In the genomic region with DNA sequence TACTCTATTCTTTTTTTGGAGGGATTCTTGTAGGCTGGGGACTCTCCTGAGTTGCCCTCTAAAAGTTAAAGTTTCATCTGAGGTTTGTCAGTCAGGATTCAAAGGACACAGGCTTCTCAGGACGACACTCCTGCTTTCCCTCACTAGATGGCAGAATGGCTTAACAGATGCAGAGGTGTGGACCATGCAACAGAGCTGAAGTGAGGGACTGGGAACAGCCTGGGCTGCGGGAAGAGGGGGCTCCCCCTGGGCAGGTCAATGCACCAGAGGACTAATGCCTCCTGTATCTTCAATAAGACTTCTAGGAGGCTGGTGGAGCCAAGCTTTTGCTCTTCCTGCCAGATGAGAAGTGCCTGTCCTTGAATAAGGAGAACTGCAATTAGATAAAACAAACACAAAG, we compare ENCODE assay signal across 9 mouse cellular contexts.
DNase-seq lines count a peak whose midpoint lies in the region; ATAC-seq and TF ChIP-seq lines count a peak whose summit lies in the region.
"Had no signal": no experiment of that assay in that cellular context is flagged by ENCODE, and none has a peak within 500 bp of the region (broad histone marks: within the 10 kb centered on the region; RNA-seq: fewer than 3 reads in every experiment).

No protein-coding gene starts in this region.

- no peaks in the 10 kb centered on the region for H3K4me1 ChIP-seq in lung, postnatal 0 days (ENCODE audit: insufficient read depth, low read depth, low read length)
- no peaks in the 10 kb centered on the region for H3K4me1 ChIP-seq in neural tube, embryonic 11.5 days (ENCODE audit: control insufficient read depth, insufficient read depth, low read length)

- DNase-seq in cerebellum, postnatal 10 days, result peak; percentile 65 to 67
- DNase-seq in cerebellum, adult 9-10 months, result no peak
- peak; percentile 30 for DNase-seq in lung, postnatal 0 days (ENCODE audit: low spot score)
- DNase-seq in lung, postnatal 36 days, result no peak
- peak; percentile 44 for DNase-seq in forelimb bud, embryonic 11.5 days (ENCODE audit: low read depth, low spot score)
- peak; percentile 41 for DNase-seq in neural tube, embryonic 11.5 days (ENCODE audit: low spot score)
- DNase-seq in B cell, adult 2 months, result no peak
- DNase-seq in thymus, postnatal 25 days, result no peak

- no peak overlapping the region for H3K4me3 ChIP-seq in lung, postnatal 0 days (ENCODE audit: low read depth, low read length)
- H3K4me3 ChIP-seq in neural tube, embryonic 11.5 days (ENCODE audit: low read depth, low read length), result no peak overlapping the region
- H3K4me3 ChIP-seq: erythroblast, embryonic 14.5 days had no signal

- TF ChIP-seq CTCF in lung, postnatal 0 days (IDR thresholded peaks at IDR 0.05), result peak; percentile 57

- no peaks in the 10 kb centered on the region for H3K27me3 ChIP-seq in lung, postnatal 0 days (replicated peaks; ENCODE audit: insufficient read depth, low read length)
- no peaks in the 10 kb centered on the region for H3K27me3 ChIP-seq in neural tube, embryonic 11.5 days (ENCODE audit: control insufficient read depth, insufficient read depth, low read length)

- H3K4me2 ChIP-seq in lung, postnatal 0 days (replicated peaks; ENCODE audit: low read depth, low read length), result no peak overlapping the region
- no peak overlapping the region for H3K4me2 ChIP-seq in neural tube, embryonic 11.5 days (ENCODE audit: low read depth)

- H3K9me3 ChIP-seq in lung, postnatal 0 days (ENCODE audit: low read length), result no peaks in the 10 kb centered on the region
- no peaks in the 10 kb centered on the region for H3K9me3 ChIP-seq in neural tube, embryonic 11.5 days (ENCODE audit: control insufficient read depth, low read length)

- 2% methylated on average over 2 of the region's 2 CpGs for WGBS in lung, postnatal 0 days
- WGBS in neural tube, embryonic 11.5 days, result 2% methylated on average over 2 of the region's 2 CpGs

- no peak overlapping the region for H3K27ac ChIP-seq in lung, postnatal 0 days (ENCODE audit: low read length)
- no peak overlapping the region for H3K27ac ChIP-seq in neural tube, embryonic 11.5 days (ENCODE audit: low read depth, low read length)

- TF ChIP-seq EP300 in lung, postnatal 0 days (IDR thresholded peaks at IDR 0.05), result no peak

- no peak for ATAC-seq in lung, postnatal 0 days
- no peak for ATAC-seq in neural tube, embryonic 11.5 days (ENCODE audit: insufficient read depth, low FRiP score, low TSS enrichment)

- H3K9ac ChIP-seq in lung, postnatal 0 days (replicated peaks; ENCODE audit: low read depth), result no peak overlapping the region
- H3K9ac ChIP-seq in neural tube, embryonic 11.5 days (ENCODE audit: low read length), result no peak overlapping the region

- H3K36me3 ChIP-seq in lung, postnatal 0 days (ENCODE audit: insufficient read depth, low read length), result no peaks in the 10 kb centered on the region
- no peaks in the 10 kb centered on the region for H3K36me3 ChIP-seq in neural tube, embryonic 11.5 days (ENCODE audit: control insufficient read depth, insufficient read depth, low read length)

Comparison
In these comparisons a context has a peak if more than half of its experiments do, and no peak if none do; other contexts are left out.
1. DNase-seq: peak in cerebellum, postnatal 10 days (2 of 2), lung, postnatal 0 days (single experiment), forelimb bud, embryonic 11.5 days (single experiment) and neural tube, embryonic 11.5 days (single experiment); none in cerebellum, adult 9-10 months (single experiment), lung, postnatal 36 days (single experiment), B cell, adult 2 months (0 of 2) and thymus, postnatal 25 days (single experiment).